Mouse (Mus musculus): ENCODE results near the gene Ascc1.

DNA sequence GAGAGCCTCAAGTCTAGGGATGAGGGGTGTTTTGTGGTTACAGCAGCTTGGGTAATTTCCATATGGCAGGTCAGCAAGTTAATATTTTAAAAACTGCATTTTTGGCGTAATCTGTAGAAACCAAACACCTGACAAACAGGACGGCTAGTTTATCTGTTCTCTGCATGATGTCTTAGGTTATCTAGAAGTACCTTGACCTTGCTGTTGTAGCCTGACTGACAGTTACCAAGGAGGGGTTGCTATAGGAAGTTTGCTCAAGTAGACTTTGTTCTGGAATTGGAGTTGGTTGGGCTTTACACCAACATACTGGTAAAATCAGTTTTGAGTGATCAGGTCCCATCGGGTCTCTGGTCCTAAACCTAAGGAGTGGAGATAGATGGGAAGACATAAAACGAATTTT, 33.1 kb downstream of the Ascc1 start:
- no peak for TF ChIP-seq CTCF (IDR thresholded peaks at IDR 0.05; ENCODE audit: low read depth)
- TF ChIP-seq EP300 (IDR thresholded peaks at IDR 0.05; ENCODE audit: low read depth): peak; percentile 68

Data from liver, embryonic 14.5 days (tissue).